Mouse (Mus musculus) myocyte (in vitro differentiated cells): ENCODE measurements around the gene Limch1.

Source experiments
- MAX ChIP-seq: IDR thresholded peaks from one replicate; pipeline ENCODE4 v1.6.1; 2011; ENCODE audit warnings: low read depth, mild to moderate bottlenecking, control low read depth
- MYOG ChIP-seq, 3 experiments: IDR thresholded peaks; one replicate each; pipeline ENCODE4 v1.6.1; 2011; ENCODE audit warnings: control low read depth in 2 of 3, low read depth in 2 of 3, mild to moderate bottlenecking in 2 of 3; ENCODE audit not compliant: insufficient read length in 2 of 3, control insufficient read depth in 1 of 3, insufficient read depth in 1 of 3
- POLR2A ChIP-seq: IDR thresholded peaks from one replicate; pipeline ENCODE4 v1.6.1; 2011; ENCODE audit warnings: low read depth, mild to moderate bottlenecking, control low read depth, moderate library complexity; ENCODE audit not compliant: insufficient read length
- USF1 ChIP-seq: IDR thresholded peaks from one replicate; pipeline ENCODE4 v1.6.1; 2011; ENCODE audit warnings: low read depth, mild to moderate bottlenecking, control low read depth, moderate library complexity

- TF ChIP-seq MYOG (IDR thresholded peaks at IDR 0.05; ENCODE audit: control insufficient read depth in 1 of 3, insufficient read depth in 1 of 3, insufficient read length in 2 of 3, low read depth in 2 of 3) (no peak), USF1 (no peak), POLR2A (no peak), MAX (no peak)
Observed at GRCm38 (mm10) chr5:66806335-66806734, 60.7 kb downstream of the Limch1 start.
